Mouse (Mus musculus): ENCODE measurements around the gene Ntng2. TPM values are rescaled to one million over a fixed set of nuclear protein-coding genes. Genes with fewer than 3 reads are reported as not detected.
A peak's percentile ranks its signal among the peaks of the same experiment; 100 is the strongest.

The Ntng2 gene
- total RNA-seq, 2 experiments from 2014 or later, result 10.5 to 14.7 TPM

DNA sequence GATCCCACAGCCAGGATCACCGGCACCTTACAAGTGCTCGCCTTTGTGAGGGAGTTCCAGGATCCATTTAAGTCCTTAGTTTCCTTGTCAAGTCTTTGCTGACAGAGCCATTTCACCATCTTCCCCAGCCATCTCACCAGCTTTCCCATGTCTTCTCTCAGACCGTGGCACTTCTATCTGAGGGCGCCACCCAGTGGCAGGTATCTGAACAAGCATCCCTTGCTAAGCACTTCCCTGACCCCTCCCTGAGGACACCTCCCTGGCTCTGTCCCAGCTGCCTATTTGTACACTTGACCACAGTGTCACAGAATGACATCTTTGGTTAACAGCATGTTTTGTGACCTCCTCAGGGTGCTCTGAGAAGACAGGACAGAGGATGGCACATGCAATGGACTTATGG lies 15.2 kb downstream of the Ntng2 start:
- peak; percentile 77 to 84 for DNase-seq

DNA sequence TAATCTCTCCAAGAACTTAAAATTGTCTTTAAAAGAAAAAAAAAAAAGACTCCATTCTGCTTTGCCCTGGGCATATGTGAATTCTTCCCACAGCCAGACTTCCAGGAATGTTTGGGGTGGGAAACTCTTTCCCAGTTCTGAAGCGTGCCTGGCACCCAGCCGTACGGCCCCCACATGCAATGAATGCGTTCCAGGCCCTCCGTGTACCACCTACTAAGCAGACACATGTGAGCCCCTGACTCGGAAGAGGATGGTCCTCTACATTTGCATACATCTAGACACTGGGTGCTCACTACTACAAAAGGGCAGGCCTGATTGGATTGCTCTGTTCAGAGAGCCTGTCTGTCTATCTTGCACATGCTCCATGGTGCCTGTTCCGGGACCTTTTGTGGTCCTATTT lies 17.0 kb downstream of the Ntng2 start:
- no peak for DNase-seq

DNA sequence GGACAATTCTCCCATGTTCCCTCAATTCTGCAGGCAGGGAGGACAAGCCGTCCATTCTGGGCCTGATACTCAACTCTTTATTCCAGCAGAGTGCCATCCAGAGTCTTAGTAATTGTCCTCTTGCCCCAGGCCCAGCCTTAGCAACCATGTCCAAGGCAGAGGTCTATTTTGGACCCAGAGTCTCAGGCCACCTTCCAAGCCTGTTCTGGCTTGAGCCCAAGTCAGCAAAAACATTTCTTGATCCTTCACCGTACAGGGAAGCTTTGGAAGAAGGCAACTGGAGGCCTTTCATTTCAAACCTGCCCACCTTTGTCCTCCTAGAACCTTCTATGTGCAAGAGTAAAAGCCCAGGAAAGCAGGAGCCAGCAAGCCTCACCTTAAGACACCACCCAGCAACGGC lies 17.8 kb downstream of the Ntng2 start:
- DNase-seq, result peak; percentile 23 to 38

DNA sequence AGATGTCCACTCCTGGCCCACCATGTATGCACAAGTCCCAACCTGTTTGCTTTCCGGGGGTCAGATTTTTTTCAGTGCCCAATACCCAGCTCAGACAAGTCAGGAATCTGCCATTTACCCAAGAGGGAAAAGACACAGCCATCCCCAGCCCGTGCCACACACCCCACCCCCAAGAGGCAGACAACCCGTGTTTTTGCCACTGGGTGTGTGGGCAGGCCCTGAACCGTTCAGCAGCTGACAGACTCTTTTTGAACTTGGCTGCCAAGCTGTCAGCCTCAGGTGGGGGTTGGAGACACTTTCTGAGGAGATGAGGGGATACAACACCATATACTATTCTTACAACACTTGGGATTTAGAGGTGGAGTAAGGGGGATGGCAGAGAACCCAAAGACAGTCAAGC lies 18.8 kb downstream of the Ntng2 start:
- DNase-seq, result no peak

DNA sequence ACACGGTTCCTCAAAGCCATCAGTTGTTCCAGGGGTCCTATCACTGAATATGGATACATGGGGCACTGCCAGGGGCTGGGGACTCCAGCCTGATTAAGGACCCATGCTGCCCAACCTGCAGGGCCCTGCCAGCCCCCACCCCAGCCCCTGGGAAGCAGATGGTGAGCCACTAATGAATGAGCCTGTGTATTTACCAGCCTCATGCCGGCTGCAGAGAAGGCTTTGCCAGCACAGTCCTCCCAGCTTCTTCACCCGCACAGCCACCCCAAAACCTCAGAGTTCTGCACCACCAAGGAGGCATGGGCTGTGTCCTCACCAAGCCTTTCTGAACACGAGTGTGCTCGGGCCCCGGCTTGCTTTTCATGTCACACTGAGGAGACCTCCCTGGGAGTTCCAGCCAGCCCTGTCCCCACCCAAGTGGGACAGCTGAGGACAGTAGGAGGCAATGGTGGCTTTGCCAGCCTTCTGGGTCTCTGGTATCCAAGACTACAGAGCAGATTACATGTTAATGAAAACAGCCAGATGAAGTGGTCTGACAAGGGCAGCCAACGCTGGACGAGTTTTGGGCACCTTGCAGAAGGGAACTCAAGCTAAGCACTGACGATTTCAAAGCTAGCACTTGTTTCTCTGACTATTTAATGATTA lies 22.5 kb downstream of the Ntng2 start:
- DNase-seq, result no peak

DNA sequence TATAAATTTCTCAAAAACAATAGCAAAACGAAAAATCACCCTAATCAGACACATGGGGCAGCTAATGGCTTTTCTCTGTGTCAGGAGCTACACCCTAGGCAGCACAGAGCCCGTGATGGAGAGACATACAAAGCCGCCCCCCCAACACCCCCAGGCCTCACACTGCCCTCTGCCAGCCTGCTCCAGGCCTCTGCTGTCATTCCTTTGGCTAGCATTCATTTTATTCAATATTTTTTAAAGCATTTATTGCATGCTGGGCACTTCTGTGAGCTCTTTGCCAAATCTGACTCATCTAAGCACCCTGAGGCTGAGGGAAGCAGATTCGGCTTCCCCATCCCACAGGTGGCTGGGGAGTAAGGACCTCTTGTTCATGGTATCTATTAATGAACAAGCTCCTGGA lies 26.1 kb downstream of the Ntng2 start:
- DNase-seq, result no peak

DNA sequence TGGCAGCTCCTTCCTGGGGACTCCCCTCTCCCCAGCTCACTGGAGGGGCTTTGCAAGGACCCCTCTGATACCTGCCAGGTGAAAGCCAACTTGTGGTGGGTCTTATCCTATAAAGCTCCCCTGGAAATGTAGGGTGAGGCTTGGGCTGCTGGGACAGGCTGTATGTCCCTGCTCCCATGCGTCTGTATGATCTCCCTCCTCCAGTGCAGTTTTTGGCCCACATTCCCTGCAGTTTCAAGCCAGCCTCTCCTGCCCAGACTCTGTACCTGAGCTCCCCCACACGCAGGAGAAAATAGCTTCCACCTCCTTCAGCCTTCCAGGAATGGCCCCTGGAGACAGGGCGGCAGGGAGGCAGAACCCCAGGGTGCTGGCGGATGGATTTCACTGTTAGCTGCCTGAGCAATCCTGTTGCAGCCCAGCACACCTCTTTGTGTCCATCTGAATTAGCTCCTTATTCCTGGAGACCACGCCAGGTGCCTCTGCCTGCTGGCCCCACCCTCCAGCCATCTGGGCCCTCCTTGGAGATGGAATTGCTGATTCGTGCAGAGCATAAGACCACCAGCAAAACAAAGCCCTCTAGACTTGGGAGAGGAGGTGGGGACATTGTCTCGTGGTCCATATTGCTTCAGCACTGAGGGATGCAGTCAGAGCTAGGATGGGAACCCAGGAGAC lies 29.1 kb downstream of the Ntng2 start:
- DNase-seq, result no peak

DNA sequence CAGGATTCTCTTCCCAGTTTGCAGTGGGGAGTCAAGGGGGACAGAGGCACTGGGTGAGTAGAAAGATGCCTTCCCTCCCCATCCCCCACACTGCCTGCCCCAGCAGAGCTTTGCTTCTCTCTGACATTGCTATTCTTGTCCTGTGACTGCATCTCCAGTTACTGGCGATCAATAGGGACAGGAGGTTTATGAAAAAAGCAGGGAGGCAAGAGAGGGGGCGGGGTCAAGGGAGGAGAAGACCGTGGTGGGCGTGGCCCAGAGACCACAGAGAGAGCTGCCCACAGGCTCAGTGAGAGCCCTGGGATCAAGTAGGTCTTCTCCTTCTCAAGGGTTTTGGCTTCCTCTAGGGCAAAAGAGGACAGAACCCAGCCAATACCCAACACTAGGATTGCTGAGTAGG lies 30.5 kb downstream of the Ntng2 start:
- peak; percentile 48 to 59 for DNase-seq

DNA sequence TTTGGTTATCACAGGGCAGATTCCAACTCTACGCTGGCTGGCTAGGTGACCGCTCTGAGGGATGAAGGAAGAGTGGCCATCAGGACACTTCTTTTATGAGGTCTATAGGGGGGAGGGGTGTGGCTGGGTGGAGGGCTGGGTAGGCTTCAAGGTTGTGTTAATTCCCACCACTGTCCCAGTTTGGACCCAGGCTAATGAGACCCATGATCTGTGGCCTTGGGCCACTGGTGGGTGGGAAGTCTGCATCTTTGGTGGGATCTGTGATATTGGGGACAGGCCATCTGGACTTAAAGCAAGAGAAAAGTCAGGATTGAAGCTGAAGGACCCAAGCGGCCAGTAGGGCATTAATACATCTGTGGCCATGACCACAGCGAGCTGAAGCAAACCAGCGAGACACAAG lies 34.0 kb downstream of the Ntng2 start:
- no peak for DNase-seq

DNA sequence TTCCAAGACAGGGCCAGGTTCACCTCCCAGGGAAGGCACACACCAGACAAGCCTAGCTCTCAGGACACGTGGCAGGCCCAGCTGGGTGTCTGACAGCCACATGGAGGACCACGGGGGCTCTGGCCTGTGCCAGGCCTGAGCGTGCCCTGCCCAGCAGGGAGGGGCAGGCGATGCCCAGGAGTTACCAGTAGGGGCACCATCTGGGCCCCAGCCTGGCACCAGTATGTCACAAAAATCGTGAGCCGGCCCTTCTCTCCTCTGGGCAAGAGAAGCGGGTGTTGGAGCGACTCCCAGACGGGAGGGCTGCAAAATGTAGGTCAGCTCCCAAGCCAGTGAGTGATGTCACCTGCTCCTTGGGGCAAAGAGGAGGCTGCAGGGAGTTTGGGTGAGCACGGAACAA lies 34.9 kb downstream of the Ntng2 start:
- DNase-seq, result peak; percentile 84 to 90

DNA sequence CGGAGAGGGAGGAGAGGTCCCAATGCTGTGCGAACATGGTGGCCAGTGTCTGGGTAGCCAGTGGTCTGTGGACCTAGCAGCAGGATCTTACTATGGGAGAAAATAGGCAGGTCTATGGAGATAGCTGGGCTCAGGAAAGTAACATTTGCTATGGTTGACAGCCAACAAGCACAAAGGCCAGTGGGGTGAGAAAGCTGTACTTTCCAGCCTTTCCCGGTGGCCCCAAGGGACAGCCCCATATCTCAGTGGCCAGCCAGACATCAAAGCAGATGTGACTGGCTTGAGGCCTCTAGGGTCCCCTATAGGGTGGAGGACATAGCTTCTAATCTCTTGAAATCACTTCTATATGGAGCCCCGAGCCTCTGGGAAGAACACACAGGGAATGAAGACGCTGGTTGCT lies 35.8 kb downstream of the Ntng2 start:
- DNase-seq, result peak; percentile 20 to 22

DNA sequence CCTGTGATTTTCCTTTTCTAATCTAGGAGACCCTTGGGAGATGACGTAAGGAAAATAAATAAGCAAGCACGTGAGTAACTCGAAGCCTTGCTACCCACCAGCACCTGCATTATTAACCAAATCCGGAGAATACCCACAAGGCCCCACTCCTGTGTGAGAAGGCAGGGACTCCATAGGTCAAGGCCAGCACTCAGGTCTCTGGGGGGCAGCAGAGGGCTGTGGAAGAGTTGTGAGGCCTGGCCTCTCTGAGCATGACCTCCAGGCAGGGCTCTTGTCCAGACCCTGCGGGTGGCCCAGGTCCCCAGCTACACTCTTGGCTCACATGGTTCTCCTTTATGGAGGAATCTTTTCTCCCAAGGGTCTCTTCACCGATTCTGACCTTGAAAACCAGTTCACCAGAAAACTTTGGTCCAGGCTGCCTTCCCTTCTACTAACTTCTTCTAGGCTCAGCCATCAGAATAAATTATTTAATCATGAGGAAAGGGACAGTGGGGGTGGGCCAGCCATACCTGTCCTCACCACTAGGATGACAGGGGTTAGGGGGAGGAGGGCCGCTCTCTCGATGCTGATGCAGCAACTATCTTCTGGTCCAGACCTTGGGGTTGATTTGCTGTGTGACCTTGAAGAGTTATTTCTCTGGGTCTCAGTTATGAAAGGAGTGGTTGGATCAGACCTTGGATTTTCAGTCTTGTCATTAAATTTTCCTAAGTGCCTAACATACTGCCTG lies 36.4 kb downstream of the Ntng2 start:
- DNase-seq, result peak; percentile 80 to 89

DNA sequence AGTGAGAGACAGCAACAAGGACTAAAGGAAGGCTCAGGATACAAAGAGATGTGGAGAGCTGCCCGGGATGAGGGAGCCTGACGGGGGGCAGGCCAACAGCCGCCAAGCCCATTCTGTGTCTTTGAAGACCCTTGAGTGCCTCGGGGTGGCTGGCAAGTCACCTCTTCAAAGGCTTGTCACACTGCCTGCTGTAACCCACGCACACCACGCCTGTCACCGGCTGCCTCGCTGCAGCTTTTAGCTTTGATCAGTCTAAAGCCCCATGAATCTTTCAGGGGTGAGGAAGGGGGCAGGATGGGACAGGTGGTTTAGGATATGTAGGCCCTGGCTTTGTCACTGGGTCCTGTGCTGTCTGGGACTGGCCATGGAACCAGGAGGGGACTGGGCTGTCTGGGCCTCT lies 46.6 kb downstream of the Ntng2 start:
- no peak for DNase-seq

DNA sequence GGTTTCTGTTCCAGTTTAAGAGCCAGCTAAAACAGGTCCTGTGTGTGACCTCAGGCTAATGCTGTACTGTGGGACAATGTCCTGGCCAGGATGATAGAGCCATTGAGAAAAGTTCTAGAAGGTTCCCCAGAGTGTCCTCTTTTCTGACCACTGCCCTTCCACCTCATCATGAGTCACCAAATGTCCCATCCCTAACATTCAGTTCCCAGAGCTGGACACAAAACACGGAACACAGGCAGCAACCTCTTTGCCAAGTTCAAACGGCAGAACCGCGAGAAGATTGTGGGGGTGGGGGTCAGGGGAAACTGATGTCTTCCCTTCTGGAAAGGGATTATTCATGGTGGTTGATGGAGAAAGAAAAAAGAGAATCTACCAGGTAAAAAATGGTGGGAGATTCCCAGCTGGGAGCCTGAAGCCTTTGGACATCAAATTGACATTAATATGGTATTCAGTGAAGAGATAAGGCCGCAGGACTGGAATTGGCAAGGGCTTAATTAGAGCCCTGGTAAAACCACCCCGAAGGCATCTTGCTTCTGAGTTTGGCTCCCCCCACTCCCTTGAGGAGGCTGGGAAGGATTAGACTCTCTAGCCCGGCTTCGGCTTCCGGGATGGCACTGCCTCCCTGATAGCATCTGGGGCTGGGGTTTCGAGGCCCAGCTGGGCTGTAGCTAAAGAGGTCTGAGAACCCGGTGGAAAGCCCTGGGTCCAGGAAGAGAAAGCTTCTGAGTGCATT lies 51.4 kb downstream of the Ntng2 start:
- no peak for DNase-seq

DNA sequence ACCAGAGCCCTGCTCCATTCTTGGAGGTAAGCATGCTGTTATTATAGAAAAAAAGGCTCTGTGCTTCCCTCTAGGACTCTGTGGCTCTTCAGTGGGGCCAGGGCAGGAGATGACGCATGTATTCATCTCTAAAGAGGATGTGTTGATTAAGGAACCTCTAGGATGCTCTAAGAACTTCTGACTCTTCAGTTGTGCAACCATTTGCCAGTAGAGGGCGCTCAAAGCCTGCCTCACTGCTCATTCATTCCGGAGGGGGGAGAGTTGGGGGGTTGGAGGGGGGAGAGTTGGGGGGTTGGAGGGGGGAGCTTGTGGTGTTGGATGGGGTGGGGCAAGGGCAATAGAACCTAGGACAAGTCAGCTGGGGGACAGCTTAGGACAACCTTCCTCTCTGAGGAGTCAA lies 52.9 kb downstream of the Ntng2 start:
- peak; percentile 35 to 77 for DNase-seq

DNA sequence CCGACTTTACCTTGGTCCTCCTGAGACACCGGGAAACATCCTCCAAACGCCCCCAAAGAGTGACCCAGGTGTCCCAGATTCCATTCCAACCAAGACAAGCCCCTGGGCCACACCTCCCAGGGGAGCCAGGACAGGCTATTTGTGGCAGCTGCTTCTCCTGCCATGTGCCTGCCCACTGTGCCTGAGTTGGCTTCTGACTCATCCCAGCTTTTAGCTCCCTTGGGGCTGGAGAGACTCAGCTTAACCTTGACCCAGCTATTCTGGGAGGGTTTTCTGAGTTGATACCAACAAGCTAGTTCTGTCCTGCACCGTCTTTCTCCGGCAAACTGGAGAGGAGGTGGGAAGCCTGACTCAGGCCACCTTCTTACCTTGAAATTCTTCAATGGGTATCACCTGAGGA lies 54.4 kb downstream of the Ntng2 start:
- peak; percentile 46 to 72 for DNase-seq

DNA sequence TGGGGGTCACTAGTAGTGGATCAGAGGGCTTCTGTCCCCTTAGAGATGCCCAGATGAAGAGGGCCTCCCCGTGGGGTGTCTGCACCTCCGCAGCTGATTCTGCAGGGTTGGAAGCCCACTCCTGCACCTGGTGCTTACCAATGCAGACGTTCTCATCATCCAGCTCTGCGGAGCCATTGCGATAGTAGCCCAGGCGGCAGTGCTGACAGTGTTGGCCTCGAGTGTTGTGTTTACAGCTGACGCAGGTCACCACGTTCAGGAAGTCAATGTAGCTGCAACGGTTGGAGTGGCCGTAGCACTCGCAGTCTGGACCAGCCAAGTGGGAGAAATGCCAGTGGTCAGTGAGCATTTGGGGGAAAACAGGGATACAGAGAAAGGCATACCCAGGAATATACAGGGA lies 56.0 kb downstream of the Ntng2 start:
- DNase-seq, result no peak

DNA sequence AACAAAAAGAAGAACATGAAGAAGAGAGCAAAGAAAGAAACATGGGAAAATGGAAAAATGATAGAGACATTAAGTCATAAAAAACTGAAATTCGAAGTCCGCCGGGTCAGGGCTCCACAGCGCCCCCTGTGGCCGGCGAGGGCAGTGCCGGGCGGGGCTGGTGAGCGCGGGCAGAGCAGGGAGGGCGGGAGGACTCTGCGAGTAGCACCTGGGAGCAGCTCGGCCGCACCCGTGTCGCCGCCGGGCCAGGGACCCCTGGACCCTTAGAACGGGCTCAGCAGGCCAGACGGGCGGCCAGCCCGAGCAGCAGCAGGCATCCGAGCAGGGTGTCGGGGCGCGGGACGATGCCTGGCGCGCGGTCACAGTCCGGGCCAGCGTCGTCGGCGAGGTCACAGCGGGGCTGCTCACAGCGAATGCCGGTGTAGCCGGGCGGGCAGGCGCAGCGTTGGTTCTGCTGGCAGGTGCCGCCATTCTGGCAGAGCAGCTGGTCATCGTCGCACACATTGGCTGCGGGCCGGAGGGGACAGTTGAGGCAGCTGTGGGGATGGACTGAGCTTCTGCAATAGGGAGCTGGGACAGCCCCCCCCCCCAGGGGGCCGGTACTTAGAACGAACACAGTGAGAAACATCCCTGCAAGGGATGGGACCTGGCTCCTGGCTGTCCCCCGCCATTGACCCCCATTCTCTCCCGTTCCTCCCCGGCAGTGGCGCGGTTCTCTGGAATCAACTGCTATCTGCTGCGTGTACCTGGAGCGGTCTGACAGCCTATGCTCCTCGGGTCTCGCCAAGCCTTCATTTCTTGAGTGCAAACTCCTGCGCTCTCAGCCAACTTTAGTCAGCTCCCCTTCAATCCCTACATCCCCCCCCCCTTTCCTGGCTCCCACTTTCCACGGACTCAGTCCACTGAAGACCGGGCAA lies 58.0 kb downstream of the Ntng2 start:
- peak; percentile 72 to 89 for DNase-seq

DNA sequence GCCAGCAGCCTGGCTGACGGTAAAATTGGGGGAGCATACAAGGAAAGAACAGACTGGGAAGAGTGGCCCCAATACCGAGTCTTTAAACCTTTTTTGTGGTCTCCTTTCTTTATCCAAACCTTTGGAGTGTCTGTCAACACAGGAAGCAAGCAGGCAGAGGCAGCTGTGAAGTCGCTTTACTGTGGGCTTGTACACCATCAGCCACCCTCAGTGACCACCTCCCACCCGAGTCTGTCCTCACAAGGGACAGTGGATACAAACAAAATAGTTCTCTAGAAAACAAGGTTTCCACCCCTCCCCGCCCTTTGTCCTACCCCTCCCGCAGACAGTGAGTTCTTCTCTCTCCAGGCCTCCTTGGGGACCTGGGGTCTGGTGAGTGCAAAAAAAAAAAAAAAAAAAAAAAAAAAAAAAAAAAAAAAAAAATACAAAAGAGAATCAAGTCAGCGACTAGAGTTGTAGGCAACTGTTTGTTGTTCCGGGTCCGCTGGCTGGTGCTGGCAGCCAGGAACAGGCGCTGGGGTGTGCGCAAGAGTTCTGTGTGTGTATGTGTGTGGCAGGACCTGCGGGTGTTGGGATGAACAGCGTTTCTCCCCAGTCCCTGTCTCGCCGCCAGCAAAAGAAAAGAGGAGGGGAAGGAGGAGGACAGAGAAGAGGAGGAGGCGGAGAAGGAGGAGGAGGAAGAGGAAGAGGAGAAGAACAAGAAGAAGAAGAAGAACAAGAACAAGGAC lies 58.8 kb downstream of the Ntng2 start:
- DNase-seq, result no peak

DNA sequence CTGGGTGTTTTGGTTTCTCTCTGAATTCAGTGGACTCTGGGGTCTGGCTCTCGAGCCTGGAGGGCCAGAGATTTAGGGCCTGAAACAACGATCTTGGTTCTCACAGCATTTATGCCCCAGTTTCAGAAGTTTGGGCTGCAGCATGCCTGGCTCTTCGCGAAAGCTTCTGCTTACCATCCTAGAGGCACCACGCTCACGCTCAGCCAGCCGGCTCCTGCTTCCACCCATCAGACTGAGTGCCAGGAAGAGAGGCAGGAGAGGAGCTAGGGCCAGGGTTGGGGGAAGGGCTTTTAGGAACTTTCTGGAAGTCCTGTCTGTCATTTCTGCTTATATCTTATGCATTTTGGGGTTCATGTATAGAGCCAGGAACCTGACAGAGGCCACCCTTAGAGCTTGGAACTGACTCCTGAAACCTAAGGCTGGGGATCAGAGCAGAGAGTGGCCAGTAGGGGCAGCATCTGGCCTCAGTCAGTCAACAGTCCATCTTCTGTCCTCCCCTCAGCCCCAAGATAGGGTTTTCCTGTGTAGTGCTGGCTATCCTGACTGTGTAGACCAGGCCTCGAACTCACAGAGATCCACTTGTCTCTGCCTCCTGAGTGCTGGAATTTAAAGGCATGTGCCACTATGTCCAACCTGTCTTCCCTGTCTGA lies 60.1 kb downstream of the Ntng2 start:
- DNase-seq, result no peak
